Comparison of ENCODE assay signal across 9 mouse cellular contexts in the genomic region with DNA sequence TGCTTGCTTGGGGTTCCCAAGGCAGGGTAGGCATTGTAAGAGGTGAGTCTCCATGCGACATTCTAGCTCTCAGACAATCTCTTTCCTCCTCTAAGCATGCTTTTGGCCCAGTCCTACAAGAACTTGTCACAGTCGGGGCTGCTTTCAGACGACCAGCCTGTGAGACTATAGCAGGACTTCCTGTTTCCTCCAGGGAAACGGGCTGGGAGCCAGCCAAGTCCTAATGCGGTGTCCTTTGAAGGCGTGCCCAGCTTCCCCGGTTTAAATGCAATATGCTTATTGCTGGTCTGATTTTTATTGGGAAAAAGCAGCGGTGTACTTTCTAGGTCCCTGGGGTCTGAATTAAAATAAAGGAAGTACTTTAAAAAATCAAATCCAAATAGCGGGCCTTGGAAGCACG.
DNase-seq lines count a peak whose midpoint lies in the region; TF ChIP-seq lines count a peak whose summit lies in the region.
"Had no signal": no experiment of that assay in that cellular context is flagged by ENCODE, and none has a peak within 500 bp of the region (broad histone marks: within the 10 kb centered on the region; RNA-seq: fewer than 3 reads in every experiment).

No protein-coding gene starts in this region.

- intact Hi-C loops in left cerebral cortex, postnatal 10 days (cut with DNase I) = no loop called here
- intact Hi-C loops in left cerebral cortex, adult 2 months (cut with DNase I) = no loop called here
- intact Hi-C loops in gastrocnemius, postnatal 14 days (cut with DNase I; ENCODE audit: low total_unique reads) = no loop called here

- no peak overlapping the region for H3K4me3 ChIP-seq in left cerebral cortex, adult 2 months

- H3K27ac ChIP-seq in left cerebral cortex, adult 2 months = no peak overlapping the region
- H3K27ac ChIP-seq: liver, embryonic 14.5 days had no signal

- TF ChIP-seq CTCF in left cerebral cortex, adult 2 months (IDR thresholded peaks at IDR 0.05) = no peak

- DNase-seq in left cerebral cortex, postnatal 10 days (ENCODE audit: extremely low spot score in 1 of 2, low spot score in 2 of 2) = peak; percentile 48 to 91
- DNase-seq in left cerebral cortex, adult 2 months (ENCODE audit: extremely low spot score in 1 of 2, low spot score in 2 of 2) = no peak
- DNase-seq in adrenal gland, postnatal 14 days = peak; percentile 78
- peak; percentile 43 for DNase-seq in gastrocnemius, postnatal 14 days
- DNase-seq in kidney, adult 9 months = peak; percentile 75
- DNase-seq in lung, postnatal 25 days (ENCODE audit: low spot score) = peak; percentile 76
- no peak for DNase-seq in urinary bladder, postnatal 10 days (ENCODE audit: low spot score)
- no peak for DNase-seq in spleen, adult 12 weeks (ENCODE audit: low spot score)

Comparison
In these comparisons a context has a peak if more than half of its experiments do, and no peak if none do; other contexts are left out.
1. DNase-seq: peak in left cerebral cortex, postnatal 10 days (2 of 2), adrenal gland, postnatal 14 days (single experiment), gastrocnemius, postnatal 14 days (single experiment), kidney, adult 9 months (single experiment) and lung, postnatal 25 days (single experiment); none in left cerebral cortex, adult 2 months (0 of 2), urinary bladder, postnatal 10 days (single experiment) and spleen, adult 12 weeks (single experiment).